Mouse (Mus musculus): ENCODE results near the gene Antxr1.

The Antxr1 gene

DNA sequence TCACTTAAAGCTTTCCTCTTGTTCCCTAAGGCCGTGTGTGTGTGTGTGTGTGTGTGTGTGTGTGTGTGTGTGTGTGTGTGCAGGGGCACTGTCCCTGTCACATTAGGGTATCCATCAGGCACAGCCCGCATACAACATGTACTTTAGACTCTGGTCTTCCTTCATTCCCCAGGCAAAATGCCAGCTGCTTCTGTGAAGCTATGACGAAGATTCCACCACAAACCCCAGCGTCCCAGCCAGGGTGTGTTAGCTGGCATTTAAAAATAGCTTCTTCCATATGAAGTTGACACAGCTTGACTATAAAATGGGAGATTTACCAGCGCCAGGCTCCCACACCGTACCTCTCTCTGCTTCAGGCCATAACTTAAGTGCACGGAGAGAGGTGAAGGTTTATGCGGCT is 152.5 kb downstream of the Antxr1 start:
- no peak for DNase-seq

GRCm38 (mm10) chr6:87182736-87183135 is 152.9 kb downstream of the Antxr1 start:
- DNase-seq: no peak

- DNase-seq: no peak
Measured at GRCm38 (mm10) chr6:87171461-87171860, 164.2 kb downstream of the Antxr1 start.

GRCm38 (mm10) chr6:87170875-87171274 is 164.7 kb downstream of the Antxr1 start:
- DNase-seq: no peak

GRCm38 (mm10) chr6:87170277-87170676 is 165.3 kb downstream of the Antxr1 start:
- DNase-seq: no peak

GRCm38 (mm10) chr6:87168021-87168420 is 167.6 kb downstream of the Antxr1 start:
- no peak for DNase-seq

DNA sequence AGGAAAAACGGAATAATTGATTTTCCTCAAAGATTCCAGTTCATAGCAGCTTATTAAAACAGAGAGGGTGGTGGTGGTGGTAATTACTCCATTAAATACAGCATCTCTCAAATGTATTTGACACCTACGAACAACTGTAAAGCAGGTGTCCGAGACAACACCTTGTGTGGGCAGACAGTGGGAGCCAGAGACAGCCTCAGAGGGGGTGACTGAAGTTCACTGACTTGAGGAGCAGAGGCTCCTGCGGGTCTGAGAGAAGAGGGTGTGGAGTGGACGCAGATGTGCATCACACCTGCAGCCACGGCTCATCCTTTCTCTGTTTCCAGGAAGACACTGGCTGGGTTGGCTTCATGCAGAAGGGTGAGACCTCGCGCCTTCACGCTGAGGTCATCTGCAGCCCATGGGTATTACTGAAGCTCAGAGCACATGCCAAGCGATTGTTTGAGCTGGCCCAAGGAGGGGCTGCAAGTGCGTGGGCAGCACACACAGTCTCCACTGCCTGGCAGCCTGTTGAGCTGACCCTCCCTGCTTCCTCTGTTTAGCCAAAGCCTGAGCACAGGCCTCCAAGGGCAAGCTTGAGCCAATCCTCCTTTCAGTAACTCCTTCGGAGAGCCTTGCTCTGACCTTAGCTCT is 168.8 kb downstream of the Antxr1 start:
- no peak for DNase-seq

DNA sequence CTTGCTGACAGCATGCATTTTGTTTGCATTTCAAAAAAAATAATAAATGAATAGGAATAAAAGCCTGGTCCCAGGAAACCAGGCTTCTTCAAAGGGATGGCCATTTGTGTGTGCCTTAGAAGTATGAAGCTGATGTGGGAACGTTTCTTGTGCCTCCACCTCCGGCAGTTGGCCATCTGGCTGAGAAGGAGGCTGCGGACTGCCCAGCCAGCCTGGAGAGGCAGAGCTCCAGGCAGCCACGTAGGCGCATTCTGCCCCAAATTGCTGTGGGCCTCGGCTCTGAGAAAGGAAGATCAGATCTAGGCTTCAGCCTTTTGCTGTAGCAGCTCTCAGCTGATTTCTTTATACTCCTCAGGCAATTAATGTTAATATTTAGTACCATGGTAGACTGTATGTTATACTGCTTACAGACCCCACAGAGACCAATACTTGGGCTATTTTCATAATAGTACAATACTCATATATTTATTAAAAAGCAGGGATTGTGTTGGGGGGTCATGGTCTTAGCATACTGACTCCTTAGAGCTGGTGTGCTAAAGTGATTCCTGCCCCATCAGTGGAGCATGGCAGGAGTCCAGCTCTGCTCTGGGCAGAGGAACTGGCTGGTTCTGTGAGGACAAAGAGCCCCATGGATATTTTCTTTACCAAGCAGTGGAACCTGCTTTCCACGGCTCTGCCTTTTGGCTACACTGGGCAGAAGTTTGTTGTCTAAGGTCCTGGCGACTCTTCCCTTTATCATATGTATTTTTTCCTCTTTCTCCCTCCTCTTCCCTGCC is 169.9 kb downstream of the Antxr1 start:
- no peak for DNase-seq

DNA sequence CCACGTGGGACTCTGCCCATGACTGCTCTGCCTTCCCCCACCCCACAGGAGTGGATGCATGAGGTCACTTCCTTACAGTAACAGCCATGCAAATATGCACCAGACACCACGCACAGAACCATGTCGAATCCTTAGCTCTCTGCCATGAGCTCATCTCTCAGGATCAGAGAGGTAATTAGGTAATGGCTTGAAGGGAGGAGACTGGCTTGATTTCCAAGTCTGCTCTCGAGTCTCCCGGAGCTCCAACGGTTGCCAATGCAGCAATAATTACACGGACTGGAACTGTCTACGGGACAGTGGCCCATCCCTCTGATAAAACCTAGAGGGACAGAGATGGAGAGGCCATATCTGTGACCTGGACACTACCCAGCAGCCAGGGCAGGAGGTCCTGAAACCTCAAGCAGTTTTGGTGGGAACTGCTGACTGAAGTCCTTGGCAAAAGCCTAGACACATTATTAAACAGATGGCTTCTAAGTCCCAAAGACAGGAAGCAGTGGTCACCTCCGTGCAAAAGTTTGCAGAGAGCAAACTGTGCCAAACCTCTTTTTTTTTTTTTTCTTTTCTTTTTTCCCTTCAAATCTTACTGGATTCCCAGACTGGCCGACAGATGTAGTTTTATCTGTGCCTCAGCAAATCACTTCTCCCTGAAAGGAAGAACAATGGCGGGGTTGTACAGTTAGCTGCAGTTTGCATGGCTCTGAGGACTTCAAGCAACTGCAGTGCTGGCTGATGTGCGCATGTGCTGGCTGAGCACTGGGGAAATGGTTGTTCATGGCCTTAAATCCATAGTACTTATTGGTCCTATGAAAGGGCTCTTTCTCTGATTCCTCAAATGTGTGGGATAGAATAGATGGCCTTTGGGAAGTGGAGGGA is 174.0 kb downstream of the Antxr1 start:
- DNase-seq: no peak

- no peak for DNase-seq
Measured at GRCm38 (mm10) chr6:87160196-87160595, 175.4 kb downstream of the Antxr1 start.

- no peak for DNase-seq
Measured at GRCm38 (mm10) chr6:87158062-87158623, 177.5 kb downstream of the Antxr1 start.

GRCm38 (mm10) chr6:87153836-87154235 is 181.8 kb downstream of the Antxr1 start:
- no peak for DNase-seq

DNA sequence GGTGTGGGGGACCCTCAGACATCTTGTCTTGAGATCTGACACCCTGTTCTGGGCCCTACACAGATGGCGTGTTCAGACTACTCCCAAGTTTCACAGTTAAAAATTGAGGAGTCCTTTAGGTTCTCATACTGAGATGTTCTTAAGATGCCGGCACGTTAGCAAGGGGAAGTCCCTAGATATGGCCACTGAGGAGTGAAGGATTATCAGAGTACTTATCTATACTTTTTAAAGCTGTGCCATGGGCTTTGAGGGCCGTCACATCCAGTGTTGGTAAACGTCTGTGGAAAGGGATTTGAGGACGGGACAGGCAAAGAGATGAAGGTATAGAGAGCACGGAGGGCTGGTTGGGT is 182.4 kb downstream of the Antxr1 start:
- DNase-seq: no peak

DNA sequence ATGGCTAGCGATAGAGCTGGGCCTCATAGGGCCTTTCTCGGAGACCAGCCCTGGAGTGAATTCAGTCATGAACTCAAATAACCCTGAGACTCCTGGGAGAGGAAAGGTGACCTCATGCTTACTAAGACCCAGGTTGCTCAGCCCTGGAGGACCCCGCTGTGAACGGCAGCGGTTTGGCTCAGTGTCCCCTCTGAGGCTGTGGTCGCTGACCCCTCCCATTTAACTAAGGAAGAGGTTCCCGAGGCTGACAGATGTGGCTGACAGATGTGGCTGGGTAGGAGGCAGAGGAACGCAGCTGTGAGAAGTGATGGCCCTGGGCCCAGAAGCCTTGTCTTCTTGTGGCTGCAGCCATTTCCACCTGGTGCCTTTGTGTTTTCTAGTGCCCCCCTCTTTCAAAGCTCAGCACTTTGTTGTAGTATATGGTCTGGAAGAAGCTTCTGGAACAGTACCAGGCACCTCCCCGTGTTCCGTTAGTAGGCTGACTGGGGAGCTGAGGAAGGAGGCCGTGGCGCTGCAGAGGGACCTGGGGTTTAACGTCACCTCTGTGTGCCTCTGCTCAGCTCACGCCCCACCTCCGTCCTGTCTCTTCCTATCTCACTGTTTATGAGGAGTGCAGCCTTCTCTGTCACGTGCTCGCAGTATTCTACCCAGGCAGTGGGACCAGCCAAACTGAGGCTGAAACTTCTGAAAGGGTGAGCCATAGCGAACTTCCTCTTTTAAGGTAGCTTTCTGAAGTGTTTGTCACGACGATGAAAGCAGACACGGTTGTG is 183.0 kb downstream of the Antxr1 start:
- DNase-seq: no peak

DNA sequence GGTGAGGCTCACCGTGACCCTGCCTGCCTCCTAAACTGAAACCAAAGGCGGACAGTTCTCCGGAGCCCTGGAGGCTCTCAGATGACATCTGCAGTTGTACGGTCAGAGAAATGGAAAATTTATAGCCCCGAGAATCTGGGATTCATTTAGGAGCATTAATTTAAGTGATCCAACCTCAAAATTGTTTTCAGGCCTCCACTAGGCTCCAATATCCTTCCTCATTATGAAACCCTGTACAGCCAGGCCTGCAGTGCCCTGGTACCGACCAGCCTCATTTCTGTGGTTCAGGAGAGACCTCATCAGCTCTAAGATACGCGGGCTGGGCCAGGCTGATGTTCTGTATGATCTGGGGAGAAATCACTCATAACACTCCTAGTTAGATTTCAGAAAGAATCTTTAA is 184.2 kb downstream of the Antxr1 start:
- DNase-seq: no peak

- DNase-seq: no peak
Measured at GRCm38 (mm10) chr6:87150471-87150870, 185.2 kb downstream of the Antxr1 start.

GRCm38 (mm10) chr6:87147921-87148320 is 187.7 kb downstream of the Antxr1 start:
- no peak for DNase-seq

GRCm38 (mm10) chr6:87143594-87143993 is 192.0 kb downstream of the Antxr1 start:
- no peak for DNase-seq

DNA sequence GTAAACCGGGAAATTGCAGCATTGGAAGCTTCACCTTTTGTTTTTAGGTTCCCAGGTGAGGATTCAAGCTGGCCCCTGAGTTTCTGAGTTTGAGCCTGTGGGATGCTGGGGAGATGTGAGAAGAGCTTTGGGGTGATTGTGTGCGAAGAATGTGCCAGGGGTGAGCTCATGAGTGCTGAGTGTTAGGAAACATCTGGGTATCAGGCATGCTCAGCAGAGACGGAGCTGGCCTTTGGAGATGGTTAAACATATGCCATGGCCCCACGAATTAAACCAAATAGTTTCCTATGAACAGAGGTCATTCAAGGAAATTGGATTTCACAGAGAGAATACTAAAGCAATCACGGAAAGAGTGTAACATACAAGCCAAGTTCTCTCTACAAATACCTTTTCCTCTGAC is 193.4 kb downstream of the Antxr1 start:
- no peak for DNase-seq

DNA sequence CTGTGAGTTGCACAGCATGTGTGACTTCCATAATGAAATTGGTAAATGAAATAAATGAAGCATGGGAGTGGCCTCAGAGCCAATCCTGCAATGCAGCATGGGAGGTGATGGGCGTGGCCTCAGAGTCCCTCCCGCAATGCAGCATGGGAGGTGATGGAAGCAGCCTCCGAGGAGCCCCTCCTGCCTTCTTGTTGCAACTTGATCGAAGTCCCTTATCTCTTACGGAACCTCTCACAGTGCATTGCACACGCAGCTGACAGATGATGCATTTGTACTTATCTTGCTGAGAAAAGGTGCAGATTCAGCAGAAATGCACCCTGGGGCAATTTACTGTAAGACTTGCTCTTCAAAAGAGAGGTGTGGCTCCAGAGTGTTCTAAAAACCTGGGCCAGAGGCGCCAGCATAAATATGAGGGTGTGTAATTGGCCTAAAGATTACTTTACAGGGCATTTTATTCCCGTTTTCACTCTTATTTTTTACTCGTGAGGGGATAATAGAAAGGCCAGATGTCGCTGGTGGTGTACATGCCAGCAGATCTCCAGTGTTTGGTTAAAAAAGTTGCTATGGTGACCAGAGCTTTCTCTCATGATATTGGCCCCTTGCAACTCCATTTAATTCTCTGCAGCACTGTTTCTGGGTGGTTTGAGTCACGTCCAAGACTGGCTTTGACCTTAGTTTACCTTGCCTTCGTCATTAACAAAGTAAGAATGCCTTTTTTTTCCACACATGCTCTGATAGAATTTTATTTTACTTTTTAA is 195.6 kb downstream of the Antxr1 start:
- no peak for DNase-seq

DNA sequence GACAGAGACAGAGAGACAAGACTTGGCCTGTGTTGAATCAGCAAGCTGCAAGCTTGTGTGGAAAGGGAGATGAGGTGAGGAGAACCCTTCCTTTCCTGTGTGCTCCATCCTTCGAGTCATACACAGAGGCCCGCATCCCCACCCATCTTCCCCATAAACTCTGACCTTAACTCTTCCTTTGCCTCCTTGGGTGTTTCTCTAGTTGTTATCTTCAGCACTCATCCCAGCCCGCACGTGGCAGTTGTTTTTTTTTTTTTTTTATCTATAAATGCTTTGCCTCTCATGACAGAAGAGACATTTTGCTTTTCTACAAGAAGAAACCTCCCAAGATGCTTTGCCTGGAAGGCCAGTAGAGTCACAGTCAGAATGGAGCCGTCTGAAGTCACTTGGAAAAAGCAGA is 197.1 kb downstream of the Antxr1 start:
- no peak for DNase-seq
